Mouse (Mus musculus): ENCODE measurements at regions not wholly inside any gene's neighbourhood (a gene's known extent, or its start where the extent isn't known, plus 50 kb on each side); places are given as distances from the start of the nearest gene placed in this dataset.

DNA sequence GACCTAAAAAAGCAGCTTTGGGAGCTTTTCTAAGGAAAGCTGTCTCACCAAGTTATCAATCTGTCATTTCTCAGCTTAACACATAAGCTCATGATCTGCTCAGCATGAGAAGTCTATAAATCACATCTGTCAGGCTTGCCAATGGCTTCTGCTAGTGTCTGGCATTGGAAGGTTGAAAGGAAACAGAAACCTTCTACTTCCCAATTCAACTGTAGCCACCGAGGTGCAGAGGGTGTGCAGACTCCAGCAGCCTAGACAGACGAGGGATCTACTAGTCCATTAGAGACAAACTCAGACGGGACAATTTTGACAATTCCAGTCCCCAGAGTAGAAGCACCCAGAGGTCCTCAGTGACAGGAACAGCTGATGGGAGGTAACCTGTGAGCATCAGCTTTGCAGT is 103.0 kb downstream of the Nab1 start:
- DNase-seq (ENCODE audit: low read depth, low spot score), result no peak

DNA sequence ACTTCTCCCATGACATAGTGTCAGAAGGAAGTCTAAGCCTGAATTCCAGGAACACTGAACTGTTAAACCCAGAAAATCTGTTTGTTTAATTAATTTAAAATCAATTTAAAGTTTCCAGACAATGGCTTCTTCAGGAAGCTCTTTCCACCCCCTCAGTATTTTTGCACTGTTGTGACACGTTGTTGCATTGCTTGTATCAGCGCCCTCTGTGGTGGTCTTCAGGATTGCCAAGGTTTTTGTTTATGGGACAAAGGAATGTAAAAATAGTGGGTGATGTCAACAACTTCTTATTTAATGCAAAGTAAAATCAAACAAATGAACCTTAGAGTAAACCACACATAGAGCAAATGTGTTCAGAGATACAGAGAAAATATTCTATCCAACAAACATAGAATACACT is 107.5 kb downstream of the Nab1 start:
- peak; percentile 35 for DNase-seq (ENCODE audit: low read depth, low spot score)

- no peak for DNase-seq (ENCODE audit: low read depth, low spot score)
Measured at GRCm38 (mm10) chr1:52388836-52389235, 111.6 kb downstream of the Nab1 start.

GRCm38 (mm10) chr1:52388118-52388517 is 112.4 kb downstream of the Nab1 start:
- DNase-seq (ENCODE audit: low read depth, low spot score), result no peak

DNA sequence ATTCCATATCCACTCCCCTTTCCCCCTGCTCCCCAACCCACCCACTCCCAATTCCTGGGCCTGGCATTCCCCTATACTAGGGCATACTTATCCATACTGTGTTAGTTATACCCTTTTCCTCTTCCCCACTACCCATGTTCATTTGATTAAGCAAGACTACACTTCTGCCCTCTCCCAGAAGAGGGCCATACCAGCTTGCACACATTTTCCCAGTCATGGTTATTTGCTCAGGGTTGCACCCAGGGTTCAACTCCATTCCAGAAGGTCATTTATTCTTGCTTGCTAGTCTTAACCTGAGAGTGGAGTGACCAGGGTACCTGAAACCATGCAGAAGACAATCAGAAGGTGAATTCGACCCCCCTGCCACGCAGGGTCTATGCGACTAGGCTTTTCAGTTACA is 113.4 kb downstream of the Nab1 start:
- DNase-seq (ENCODE audit: low read depth, low spot score), result no peak

DNA sequence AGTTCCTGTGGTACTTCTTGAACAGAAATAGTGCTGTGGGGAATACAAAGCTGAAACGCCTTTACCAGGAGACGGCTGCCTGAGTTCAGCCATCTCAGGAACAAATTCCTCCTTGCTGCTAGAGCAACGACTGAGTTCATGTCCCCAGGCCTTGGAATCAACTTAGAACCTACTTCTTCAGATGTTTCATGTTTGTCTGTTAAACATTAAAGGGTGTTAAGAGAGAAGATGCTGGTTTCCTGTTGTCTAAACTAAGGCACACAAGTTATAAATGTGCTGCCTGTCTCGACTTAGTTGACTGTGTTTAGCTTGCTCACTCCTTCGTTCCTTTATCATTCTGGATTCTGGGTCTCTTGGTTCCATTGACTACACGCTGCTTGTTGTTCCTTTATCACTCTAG is 125.2 kb downstream of the Nab1 start:
- no peak for DNase-seq (ENCODE audit: low read depth, low spot score)

DNA sequence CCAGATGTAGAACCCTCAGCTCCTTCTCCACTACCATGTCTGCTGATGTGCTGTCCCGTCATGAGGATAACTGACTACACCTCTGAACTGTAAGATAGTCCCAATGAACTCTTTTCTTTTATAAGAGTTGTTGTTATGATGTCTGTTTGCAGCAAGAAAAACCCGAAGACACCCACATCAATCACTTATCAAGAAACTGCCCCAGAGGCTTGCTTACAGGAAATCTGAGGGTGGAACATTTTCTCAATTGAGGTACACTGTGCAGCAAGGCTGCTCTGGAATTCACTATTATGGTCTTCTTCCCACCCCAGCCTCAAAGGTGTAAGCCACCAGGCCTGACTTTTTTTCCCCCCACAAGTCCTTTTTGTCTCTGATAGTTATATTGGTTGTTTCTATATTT is 125.8 kb downstream of the Nab1 start:
- DNase-seq (ENCODE audit: low read depth, low spot score), result no peak

GRCm38 (mm10) chr1:52373817-52374216 is 126.7 kb downstream of the Nab1 start:
- no peak for DNase-seq (ENCODE audit: low read depth, low spot score)

GRCm38 (mm10) chr1:52366386-52366785 is 133.4 kb upstream of the Gls start:
- DNase-seq (ENCODE audit: low read depth, low spot score), result no peak

DNA sequence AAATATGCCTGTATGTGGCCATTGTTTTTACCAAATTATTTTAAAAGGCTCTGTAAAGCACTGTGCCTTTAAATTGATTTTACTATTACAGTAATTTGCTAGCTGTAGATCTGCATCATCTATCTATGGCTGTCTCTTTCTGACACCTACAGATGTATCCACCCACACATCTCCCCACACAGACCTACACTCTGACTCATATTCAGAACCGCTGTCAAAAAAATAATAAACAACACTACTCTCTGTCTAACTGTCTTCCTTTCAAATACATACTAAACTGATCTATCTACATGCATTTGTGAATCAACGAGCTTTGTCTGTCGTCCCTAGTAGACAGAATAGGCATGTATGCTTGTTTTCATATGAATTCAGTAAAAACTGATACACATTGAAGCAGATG is 130.6 kb upstream of the Gls start:
- DNase-seq (ENCODE audit: low read depth, low spot score), result no peak

- no peak for DNase-seq (ENCODE audit: low read depth, low spot score)
Measured at GRCm38 (mm10) chr1:52362976-52363375, 129.9 kb upstream of the Gls start.

DNA sequence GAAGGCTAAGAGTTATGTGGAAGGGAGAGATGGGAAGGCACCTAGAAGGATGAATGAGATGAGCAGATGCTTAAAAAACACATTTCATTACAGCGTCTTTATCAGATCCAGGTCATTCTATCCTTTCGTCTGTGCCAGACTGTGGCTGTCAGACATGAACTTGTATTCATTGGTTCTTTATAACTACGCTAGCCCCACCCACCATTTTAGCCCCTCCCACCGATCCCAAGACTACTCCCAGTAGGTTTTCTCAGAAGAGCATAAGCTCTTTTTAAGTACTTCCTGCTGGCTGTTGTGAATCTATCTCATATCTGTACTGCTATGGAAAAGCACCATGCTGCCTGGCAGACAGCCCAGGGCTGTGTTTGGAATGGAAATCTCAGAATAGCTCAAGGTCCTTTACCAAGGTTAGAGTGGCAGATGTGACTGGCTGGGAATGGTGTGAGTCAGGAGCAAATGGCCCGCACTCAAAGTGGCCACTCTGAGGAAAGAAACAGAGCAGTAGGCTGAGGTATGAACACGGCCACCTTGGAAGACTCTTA is 121.1 kb upstream of the Gls start:
- peak; percentile 67 for DNase-seq (ENCODE audit: low read depth, low spot score)

DNA sequence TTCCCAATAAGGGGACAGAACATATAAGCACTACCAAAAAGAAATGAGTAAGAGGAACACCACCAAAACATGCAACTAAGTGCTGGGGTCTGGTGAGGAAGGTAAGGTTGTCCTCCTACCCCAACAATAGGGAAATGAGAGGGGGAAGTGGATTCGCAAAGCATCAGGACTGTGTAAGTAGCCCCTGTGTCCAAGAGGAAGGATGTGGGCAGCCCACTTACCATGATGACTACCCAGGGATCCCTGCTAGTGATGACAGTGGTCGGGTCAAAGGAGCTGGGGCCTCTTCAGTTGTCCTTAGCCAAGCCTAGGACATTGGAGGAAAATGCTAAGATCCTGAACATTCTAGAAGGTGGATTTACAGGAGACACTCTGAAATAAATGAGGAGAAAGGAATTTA is 109.1 kb upstream of the Gls start:
- no peak for DNase-seq (ENCODE audit: low read depth, low spot score)

GRCm38 (mm10) chr1:52338704-52339103 is 105.7 kb upstream of the Gls start:
- no peak for DNase-seq (ENCODE audit: low read depth, low spot score)

DNA sequence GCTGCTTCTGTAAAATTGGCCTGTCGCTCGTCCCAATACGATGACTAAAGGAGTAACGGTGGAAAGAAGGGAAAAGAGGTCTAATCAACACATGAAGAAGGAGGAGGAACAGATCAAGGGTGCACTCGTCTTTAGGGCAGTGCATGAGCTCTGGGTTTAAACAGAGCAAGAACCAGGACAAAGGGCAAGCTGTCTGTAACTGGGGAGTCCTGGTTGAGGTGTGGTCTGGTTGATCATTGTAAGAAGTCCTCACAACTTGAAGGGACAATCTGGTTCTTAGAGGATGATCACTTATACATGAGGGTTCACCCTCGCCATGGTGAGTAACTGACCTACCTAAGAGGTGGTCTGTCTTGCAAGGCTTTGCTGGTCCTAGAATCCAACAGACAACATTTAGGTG is 105.2 kb upstream of the Gls start:
- DNase-seq (ENCODE audit: low read depth, low spot score), result no peak

DNA sequence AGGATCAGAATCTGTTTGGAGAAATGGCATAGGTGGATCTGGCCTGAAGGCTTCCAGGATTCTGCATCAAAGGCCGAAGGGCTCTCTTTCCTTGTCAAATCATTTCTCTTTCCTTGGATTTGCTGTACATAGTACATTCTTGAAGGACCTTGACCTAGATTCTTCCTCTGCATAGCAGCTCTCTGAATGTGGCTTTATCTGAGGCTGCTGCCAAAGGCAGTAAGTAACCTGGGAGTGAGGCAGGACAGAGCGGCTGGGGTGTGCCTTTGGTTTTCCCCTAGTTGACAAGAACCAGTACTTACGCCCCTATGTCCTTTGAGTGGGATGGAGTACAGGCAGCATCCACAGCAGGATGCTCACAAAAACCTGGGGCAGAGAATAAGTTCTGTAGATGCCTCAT is 103.7 kb upstream of the Gls start:
- DNase-seq (ENCODE audit: low read depth, low spot score), result no peak

- no peak for DNase-seq (ENCODE audit: low read depth, low spot score)
Measured at GRCm38 (mm10) chr1:52332013-52332412, 99.0 kb upstream of the Gls start.

DNA sequence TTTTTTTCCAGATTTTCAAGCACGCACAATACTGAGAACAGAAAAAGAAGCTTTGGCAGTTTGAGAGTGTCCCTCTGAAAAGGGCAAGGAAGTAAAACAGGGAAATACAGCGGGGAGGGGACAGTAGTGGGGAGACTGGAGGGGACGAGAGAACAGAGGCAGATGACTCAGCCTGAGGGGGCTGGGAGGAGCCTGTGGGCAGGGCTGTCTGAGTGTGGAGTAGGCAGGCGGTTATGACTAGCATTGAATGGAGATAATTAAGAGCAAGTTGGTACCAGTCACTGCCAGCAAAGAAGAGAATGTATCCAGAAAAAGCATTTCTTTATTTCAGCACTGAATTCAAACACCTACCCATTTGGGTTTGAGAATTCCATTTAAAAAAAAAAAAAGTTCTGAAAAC is 98.4 kb upstream of the Gls start:
- no peak for DNase-seq (ENCODE audit: low read depth, low spot score)

- DNase-seq (ENCODE audit: low read depth, low spot score), result no peak
Measured at GRCm38 (mm10) chr1:52330496-52330895, 97.5 kb upstream of the Gls start.

- DNase-seq (ENCODE audit: low read depth, low spot score), result peak; percentile 29
Measured at GRCm38 (mm10) chr1:52328507-52328906, 95.5 kb upstream of the Gls start.

DNA sequence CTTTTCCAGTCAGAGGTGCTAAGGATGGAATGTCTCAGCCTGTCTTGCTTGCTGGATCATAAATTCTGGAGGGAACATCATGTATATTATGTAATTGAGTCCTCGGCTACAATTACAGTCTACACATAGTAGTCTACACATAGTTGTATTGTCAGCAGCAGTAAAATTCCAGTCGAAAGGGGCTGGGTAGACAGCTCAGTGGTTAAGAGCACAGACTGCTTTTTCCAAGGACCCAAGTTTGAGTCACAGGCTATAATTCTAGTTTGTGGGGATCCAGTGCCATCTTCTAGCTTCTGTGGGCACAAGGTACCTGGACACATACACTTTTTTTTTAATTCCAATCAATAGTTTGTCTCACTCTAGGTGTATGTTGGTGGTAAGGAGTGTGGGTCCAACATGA is 91.3 kb upstream of the Gls start:
- DNase-seq (ENCODE audit: low read depth, low spot score), result no peak

DNA sequence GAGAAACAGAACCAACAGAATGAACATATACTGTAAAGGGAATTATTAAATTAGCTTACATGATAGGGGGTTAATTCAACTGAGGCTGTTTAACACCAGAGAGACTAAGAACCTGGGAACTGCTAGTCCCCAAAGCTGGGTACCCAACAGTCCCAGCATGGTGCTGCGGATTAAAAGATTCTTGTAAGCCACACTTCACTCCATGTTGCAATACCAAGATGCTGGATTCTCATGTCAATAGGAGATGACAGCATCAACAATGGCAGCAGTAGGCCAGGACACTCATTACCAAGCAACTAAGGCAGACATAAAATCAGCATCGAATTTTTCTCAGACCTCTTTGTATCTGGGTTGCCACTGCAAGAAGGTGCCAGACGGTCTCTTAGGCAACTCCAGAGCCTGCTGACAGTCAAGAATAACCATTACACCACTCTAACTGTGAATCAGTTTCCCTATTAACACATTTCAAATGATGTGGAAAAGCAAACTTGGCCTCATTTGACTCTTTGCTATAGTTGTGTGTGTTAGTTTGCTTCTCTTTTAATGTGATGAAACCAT is 79.1 kb upstream of the Gls start:
- no peak for DNase-seq (ENCODE audit: low read depth, low spot score)

DNA sequence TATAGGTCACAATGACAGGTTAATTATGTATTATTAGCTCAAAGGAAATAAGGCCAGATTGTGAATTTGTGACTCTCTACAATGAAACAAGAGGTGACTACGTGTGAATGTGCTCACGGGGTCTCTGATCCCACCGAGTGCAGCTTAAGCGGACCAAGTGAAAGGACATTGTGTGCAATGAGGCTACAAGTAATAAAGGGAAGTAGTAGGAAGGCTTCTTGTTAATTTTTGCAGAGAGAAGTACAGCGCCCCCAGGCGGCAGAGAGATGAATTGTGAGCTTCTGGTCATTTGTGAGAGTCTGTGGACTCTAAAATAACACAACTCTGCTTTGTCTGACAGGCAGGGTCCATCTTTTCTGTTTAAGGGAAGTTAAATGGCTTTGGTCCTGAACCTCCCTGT is 73.9 kb upstream of the Gls start:
- peak; percentile 76 for DNase-seq (ENCODE audit: low read depth, low spot score)

Measured in ZHBTc4 (cell line).